Comparison of ENCODE assay signal across 35 mouse cellular contexts in the genomic region with DNA sequence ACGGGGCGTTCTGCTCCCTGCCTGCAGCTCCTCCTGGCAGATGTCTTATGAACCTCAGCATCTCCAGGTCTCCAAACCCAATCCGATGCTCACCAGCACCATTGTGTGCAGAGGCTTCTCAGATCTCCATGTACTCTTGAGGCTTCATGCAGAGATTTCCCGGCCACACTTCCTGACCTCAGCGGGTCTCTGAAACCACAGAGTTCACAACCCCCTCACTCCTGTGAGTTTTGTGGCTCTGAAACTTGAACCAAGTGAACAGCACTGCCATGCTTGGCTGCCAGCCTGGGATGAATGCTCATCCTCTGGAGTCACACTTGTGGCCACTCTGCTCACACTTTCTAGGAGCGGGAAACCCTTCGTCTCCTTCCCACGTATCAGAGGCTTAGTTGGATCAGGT. TPM values are rescaled to one million over a fixed set of nuclear protein-coding genes. Genes with fewer than 3 reads are reported as not detected.
A peak's percentile ranks its signal among the peaks of the same experiment; 100 is the strongest.
DNase-seq lines count a peak whose midpoint lies in the region; ATAC-seq and TF ChIP-seq lines count a peak whose summit lies in the region.
"Had no signal": no experiment of that assay in that cellular context is flagged by ENCODE, and none has a peak within 500 bp of the region (broad histone marks: within the 10 kb centered on the region; RNA-seq: fewer than 3 reads in every experiment).

No protein-coding gene starts in this region.

- no peaks in the 10 kb centered on the region for H3K36me3 ChIP-seq in midbrain, embryonic 14.5 days (ENCODE audit: control insufficient read depth, insufficient read depth, low read length)
- H3K36me3 ChIP-seq: embryonic facial prominence, embryonic 12.5 days; embryonic facial prominence, embryonic 15.5 days; G1E; heart, embryonic 10.5 days; heart, embryonic 13.5 days; hindbrain, embryonic 12.5 days had no signal

- no peaks in the 10 kb centered on the region for H3K9me3 ChIP-seq in midbrain, embryonic 14.5 days (ENCODE audit: control insufficient read depth, low read length)
- H3K9me3 ChIP-seq: embryonic facial prominence, embryonic 12.5 days; embryonic facial prominence, embryonic 15.5 days; G1E; heart, embryonic 10.5 days had no signal

- no peaks in the 10 kb centered on the region for H3K27me3 ChIP-seq in cerebellum, adult 2 months (ENCODE audit: control insufficient read depth, insufficient read depth, low read length)
- H3K27me3 ChIP-seq in midbrain, embryonic 14.5 days (ENCODE audit: control insufficient read depth, insufficient read depth, low read length): no peaks in the 10 kb centered on the region
- H3K27me3 ChIP-seq: CH12.LX; embryonic facial prominence, embryonic 12.5 days; embryonic facial prominence, embryonic 15.5 days; heart, embryonic 13.5 days; hindbrain, embryonic 12.5 days had no signal

- 76% methylated on average over 8 of the region's 8 CpGs for WGBS in cerebellum, adult 2 months
- WGBS in midbrain, embryonic 14.5 days: 85% methylated on average over 8 of the region's 8 CpGs

- peak; percentile 81 for DNase-seq in heart, adult 11 months
- no peak for DNase-seq in heart, adult 8-10 months (ENCODE audit: low spot score)
- DNase-seq in 416B (ENCODE audit: low read depth): peak; percentile 72
- DNase-seq in NIH3T3 (ENCODE audit: low read depth): peak; percentile 36
- no peak for DNase-seq in cerebellum, adult 2 months
- DNase-seq in midbrain, embryonic 14.5 days: no peak
- no peak for DNase-seq in neural tube, embryonic 10.5 days (ENCODE audit: extremely low spot score, low spot score)
- DNase-seq: adrenal gland, postnatal 10 days; adrenal gland, postnatal 36 days; cerebellum, adult 8-10 months; cerebellum, postnatal 14 days; forebrain, postnatal 0 days; gastrocnemius, adult 2 months; gastrocnemius, postnatal 25 days; heart, adult 18-20 months; kidney, adult 18-20 months; kidney, adult 9 months had no signal

- no peak overlapping the region for H3K4me2 ChIP-seq in midbrain, embryonic 14.5 days (ENCODE audit: low read length)
- H3K4me2 ChIP-seq: embryonic facial prominence, embryonic 12.5 days; embryonic facial prominence, embryonic 15.5 days; heart, embryonic 13.5 days; hindbrain, embryonic 12.5 days had no signal

- no peak for TF ChIP-seq CTCF in cerebellum, adult 2 months (IDR thresholded peaks at IDR 0.05; ENCODE audit: borderline replicate concordance, insufficient read depth, low read depth, low read length)

- no peaks in the 10 kb centered on the region for H3K4me1 ChIP-seq in cerebellum, adult 2 months (ENCODE audit: control insufficient read depth, insufficient read depth, low read length)
- H3K4me1 ChIP-seq in midbrain, embryonic 14.5 days (ENCODE audit: control insufficient read depth, insufficient read depth, low read length): no peaks in the 10 kb centered on the region
- H3K4me1 ChIP-seq: embryonic facial prominence, embryonic 15.5 days; hindbrain, embryonic 12.5 days had no signal

- no peak overlapping the region for H3K27ac ChIP-seq in cerebellum, adult 2 months (ENCODE audit: insufficient read depth, low read length)
- H3K27ac ChIP-seq in midbrain, embryonic 14.5 days (replicated peaks; ENCODE audit: low read depth, low read length): no peak overlapping the region
- H3K27ac ChIP-seq: embryonic facial prominence, embryonic 12.5 days; embryonic facial prominence, embryonic 15.5 days; gastrocnemius, adult 2 months; heart, embryonic 10.5 days; heart, embryonic 13.5 days; hindbrain, embryonic 12.5 days had no signal

- no peak for TF ChIP-seq POLR2A in cerebellum, adult 2 months (IDR thresholded peaks at IDR 0.05; ENCODE audit: borderline replicate concordance, insufficient read depth, low read length)

- ATAC-seq in granulocyte monocyte progenitor cell, adult 5-6 weeks (replicated peaks; ENCODE audit: poor library complexity, severe bottlenecking): peak; percentile 41
- ATAC-seq in midbrain, embryonic 14.5 days (ENCODE audit: low FRiP score, low TSS enrichment): no peak
- ATAC-seq: forebrain, embryonic 14.5 days; forebrain, postnatal 0 days; hindbrain, embryonic 16.5 days; inflammation-experienced regulatory T-cells, adult 6 months; intestine, embryonic 16.5 days had no signal

- no peak overlapping the region for H3K9ac ChIP-seq in midbrain, embryonic 14.5 days (replicated peaks; ENCODE audit: low read length)
- H3K9ac ChIP-seq: embryonic facial prominence, embryonic 12.5 days; embryonic facial prominence, embryonic 15.5 days; forebrain, postnatal 0 days; heart, embryonic 13.5 days; hindbrain, embryonic 12.5 days had no signal

- no peak overlapping the region for H3K4me3 ChIP-seq in cerebellum, adult 2 months (replicated peaks; ENCODE audit: insufficient read depth, low read depth, low read length)
- no peak overlapping the region for H3K4me3 ChIP-seq in midbrain, embryonic 14.5 days (replicated peaks; ENCODE audit: low read depth, low read length)
- H3K4me3 ChIP-seq: embryonic facial prominence, embryonic 12.5 days; embryonic facial prominence, embryonic 15.5 days; gastrocnemius, adult 2 months; heart, embryonic 10.5 days; heart, embryonic 13.5 days; hindbrain, embryonic 12.5 days had no signal

RNA-seq across cellular contexts. Expression of gene Fam71a, which starts 23.6 kb away (rescaled TPM):
- not detected for total RNA-seq in heart, adult 8-10 months (2022)
- not detected in 2 replicates for total RNA-seq in granulocyte monocyte progenitor cell, adult 5-6 weeks (2014; fragmentation: Nextera tagmentation)
- total RNA-seq in granulocyte monocyte progenitor cell, adult 5-6 weeks (2017): 0.17 and 1.1 TPM in 2 replicates
- not detected in 2 replicates for polyA plus RNA-seq in cerebellum, adult 2 months (2012; rRNA removed)
- not detected in 2 replicates for polyA plus RNA-seq in midbrain, embryonic 14.5 days (2014; fragmentation: Nextera tagmentation; extraction: Ambion mirVana)
- total RNA-seq: adrenal gland, adult 18-20 months; adrenal gland, postnatal 10 days; adrenal gland, postnatal 36 days; CH12.LX; forebrain, postnatal 0 days; gastrocnemius, adult 2 months; gastrocnemius, postnatal 25 days; heart, adult 18-20 months; heart, postnatal 25 days had no signal
- polyA plus RNA-seq: embryonic facial prominence, embryonic 12.5 days; embryonic facial prominence, embryonic 15.5 days; forebrain, embryonic 11.5 days; forebrain, embryonic 14.5 days; forebrain, postnatal 0 days; frontal cortex, adult 2 months; G1E; heart, embryonic 10.5 days; heart, embryonic 13.5 days; heart, embryonic 16.5 days; hindbrain, embryonic 12.5 days; hindbrain, embryonic 16.5 days; inflammation-experienced regulatory T-cells, adult 6 months; intestine, embryonic 16.5 days had no signal

RNA-seq across cellular contexts. Expression of gene Batf3, which starts 43.3 kb away (rescaled TPM):
- under 1 TPM in 3 of 4 experiments, not detected in 1; 0.49 to 0.75 (median 0.69) TPM for total RNA-seq in heart, adult 8-10 months (2022)
- not detected in 2 replicates for total RNA-seq in granulocyte monocyte progenitor cell, adult 5-6 weeks (2014; fragmentation: Nextera tagmentation)
- not detected in 2 replicates for total RNA-seq in granulocyte monocyte progenitor cell, adult 5-6 weeks (2017)
- polyA plus RNA-seq in cerebellum, adult 2 months (2012; rRNA removed): 0.62 and 0.85 TPM in 2 replicates
- polyA plus RNA-seq in midbrain, embryonic 14.5 days (2014; fragmentation: Nextera tagmentation; extraction: Ambion mirVana): 0.47 and 0.61 TPM in 2 replicates
- total RNA-seq: hematopoietic stem cell, adult 5-6 weeks had no signal

Comparison
In these comparisons a context has a peak if more than half of its experiments do, and no peak if none do; other contexts are left out.
1. DNase-seq: peak in heart, adult 11 months (single experiment), 416B (single experiment) and NIH3T3 (single experiment); none in heart, adult 8-10 months (single experiment), cerebellum, adult 2 months (0 of 2), midbrain, embryonic 14.5 days (single experiment) and neural tube, embryonic 10.5 days (single experiment).